Mouse (Mus musculus) cerebellum, adult 2 months (tissue): ENCODE results near the gene Hist1h3g.

ENCODE experiments used
- CTCF ChIP-seq: fragments of 200-500 bp; IDR thresholded peaks from 2 replicates; pipeline ENCODE4 v1.5.1; 2011; ENCODE audit warnings: low read depth, mild to moderate bottlenecking, control low read depth, low read length, moderate library complexity, borderline replicate concordance; ENCODE audit not compliant: insufficient read depth
- POLR2A ChIP-seq: fragments of 200-500 bp; IDR thresholded peaks from 2 replicates; pipeline ENCODE4 v1.6.1; 2011; ENCODE audit warnings: low read length, control low read depth, borderline replicate concordance; ENCODE audit not compliant: insufficient read depth

- TF ChIP-seq CTCF (no peak), POLR2A (no peak)
Measured at GRCm38 (mm10) chr13:23510127-23510526, 25.1 kb upstream of the Hist1h3g start.
